Mouse (Mus musculus): ENCODE results near the gene Chchd6.

The Chchd6 gene

GRCm38 (mm10) chr6:89448736-89449135 lies 146.7 kb downstream of the Chchd6 start:
- no peak for DNase-seq

DNA sequence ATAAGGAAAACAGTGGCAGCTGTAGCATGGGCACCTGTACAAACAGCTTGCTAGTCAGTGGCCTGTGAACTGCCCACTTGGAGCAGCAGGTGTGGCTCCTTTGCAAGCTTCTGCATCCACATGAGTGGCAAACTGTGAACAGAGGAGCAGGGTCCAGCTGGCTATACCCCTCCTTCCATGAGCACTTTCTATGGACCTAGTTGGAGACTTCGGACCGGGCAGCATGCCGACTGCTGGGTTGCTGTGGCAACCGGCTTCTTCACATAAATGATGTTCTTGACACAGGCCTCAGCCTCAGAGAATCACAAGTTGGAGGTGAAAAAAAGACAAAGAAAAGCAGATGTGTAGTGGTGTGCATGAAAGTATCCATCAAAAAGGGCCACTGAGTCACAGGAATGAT lies 154.8 kb downstream of the Chchd6 start:
- peak; percentile 54 to 66 for DNase-seq

GRCm38 (mm10) chr6:89431920-89432482 lies 163.5 kb downstream of the Chchd6 start:
- no peak for DNase-seq

DNA sequence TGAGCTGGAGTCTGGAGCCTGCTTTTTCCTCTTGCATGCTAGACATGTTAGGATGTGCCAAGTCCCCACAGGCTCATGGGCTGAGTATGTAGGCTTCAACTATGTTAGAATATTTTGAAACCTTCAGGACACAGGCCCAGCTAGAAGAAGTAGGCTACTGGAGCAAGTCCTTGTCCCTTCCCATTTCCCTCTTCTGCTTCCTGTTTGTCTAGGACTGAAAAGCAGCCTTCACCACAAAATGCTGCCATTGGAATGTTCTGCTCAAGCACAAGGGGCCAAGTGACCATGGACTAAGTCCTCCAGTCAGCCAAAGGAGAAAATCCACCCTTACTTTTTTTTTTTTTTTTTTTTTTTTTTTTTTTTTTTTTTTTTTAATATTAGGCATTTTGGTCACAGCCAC lies 164.7 kb downstream of the Chchd6 start:
- DNase-seq = no peak

DNA sequence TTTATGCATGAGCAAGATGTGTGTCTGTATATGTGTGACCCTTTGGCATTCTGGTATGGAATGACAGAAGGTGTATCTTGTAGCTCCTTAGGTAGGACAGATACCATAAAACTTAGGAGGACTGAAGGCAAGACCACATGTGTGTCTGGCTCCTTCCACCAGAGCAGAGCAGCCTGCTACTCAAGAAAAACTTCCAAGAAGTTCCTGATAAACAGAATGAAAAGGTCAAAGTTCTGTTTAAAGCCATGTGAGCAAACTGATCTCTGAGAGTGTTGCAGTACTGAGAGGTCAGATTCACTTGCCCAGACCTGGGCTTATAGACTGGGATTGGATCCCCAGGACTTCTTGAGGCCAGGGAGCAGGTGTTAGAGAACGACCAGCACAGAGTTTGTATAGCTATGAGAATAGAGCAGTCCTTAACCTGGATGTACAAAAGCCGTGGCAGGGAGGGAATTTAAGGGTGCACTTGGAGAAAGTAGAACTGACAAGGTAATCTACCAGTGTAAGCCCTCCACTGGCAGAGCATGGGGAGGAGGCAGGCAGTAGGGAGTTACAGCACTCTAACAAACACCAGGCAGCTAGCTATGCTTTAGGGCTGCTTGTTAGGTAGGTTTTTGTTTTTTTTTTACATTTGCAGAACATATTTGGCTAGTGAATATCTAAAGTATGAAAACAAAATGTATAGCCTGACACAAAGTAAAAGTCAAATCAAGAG lies 166.6 kb downstream of the Chchd6 start:
- no peak for DNase-seq

DNA sequence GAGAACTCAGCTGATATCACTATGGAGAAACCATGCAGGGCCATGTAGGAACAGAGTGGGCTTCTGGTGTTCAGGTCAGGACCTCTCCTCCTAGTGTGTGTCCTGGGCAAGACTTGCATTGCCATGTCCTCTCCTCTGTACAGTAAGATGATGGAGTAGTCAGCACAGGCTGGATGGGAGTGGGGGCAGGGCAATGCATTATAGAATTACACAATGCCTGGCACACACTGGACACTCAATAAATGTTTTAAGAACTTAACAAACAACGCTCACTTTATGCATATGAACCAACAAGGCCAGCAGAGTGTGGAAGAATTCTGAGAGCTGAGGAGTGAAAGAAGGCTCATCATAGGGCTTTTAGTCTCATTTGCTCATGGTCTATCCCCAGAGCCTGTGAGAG lies 171.0 kb downstream of the Chchd6 start:
- no peak for DNase-seq

- DNase-seq = no peak
Measured at GRCm38 (mm10) chr6:89422621-89423020, 172.8 kb downstream of the Chchd6 start.

- DNase-seq = no peak
Measured at GRCm38 (mm10) chr6:89421922-89422321, 173.5 kb downstream of the Chchd6 start.

GRCm38 (mm10) chr6:89421503-89421902 lies 173.9 kb downstream of the Chchd6 start:
- DNase-seq = no peak

DNA sequence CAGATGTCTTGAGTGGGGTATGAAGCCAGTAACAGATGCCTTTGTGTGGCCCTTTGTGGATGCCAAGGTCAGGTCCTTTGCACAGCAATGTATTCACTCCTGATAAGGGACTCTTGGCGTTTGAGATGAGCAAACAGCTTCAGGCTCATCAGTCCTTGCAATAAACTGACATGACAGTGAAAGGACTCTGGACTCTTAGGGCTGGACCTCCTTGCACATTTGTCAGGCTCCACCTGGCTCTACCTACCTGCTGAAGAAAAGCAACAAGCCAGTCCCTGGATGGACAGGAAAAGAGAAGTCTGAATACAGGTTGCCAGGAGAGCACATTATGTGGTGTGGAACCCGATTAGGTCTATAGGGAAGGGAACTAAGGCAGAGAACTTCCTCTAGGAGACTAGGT lies 174.7 kb downstream of the Chchd6 start:
- DNase-seq = no peak

- DNase-seq = no peak
Measured at GRCm38 (mm10) chr6:89420110-89420509, 175.3 kb downstream of the Chchd6 start.

GRCm38 (mm10) chr6:89419066-89419815 lies 176.2 kb downstream of the Chchd6 start:
- peak; percentile 30 to 31 for DNase-seq

DNA sequence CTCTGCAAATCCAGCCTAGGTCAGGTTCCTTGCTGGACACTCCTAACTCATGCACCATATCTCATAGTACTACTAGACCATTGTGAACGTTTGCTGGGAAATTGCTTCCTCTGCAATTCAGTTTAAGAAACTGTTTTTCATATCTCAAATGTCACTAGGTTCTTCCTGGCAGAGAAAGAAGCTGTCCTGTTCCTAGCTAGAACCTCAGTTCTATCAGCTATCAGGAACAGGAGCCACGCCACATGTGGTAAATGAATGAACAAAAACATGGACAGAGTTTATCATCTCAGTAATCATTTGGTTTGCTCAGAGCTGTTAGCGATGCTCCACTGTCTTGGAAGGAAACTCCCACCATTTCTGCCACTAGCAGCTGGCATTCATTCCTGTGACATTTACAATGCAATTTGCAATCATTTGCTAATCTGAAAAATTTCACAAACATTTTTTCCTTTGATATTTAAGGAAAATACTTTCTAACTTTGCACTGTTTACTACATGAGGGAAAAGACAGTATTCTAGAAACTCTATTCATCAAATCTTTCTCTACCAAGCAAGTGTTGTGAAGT lies 179.3 kb downstream of the Chchd6 start:
- DNase-seq = no peak

DNA sequence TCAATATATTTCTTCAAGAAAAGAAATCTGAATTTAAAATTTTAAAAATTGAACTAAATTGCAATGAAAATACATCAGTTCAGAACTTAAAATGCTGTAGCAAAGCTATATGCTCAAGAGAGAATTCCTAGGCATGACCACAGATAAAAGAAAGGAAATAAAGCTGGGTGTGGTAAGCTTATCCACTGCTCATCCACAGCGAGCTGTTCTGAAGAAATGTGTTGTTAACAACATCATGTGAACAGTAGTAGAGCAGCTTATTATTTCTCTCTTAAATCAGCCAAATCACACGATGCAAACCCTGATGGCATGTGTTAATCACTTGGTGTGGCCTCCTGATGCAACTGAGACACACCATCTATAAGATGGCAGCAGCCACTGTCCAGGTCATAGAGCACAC lies 180.4 kb downstream of the Chchd6 start:
- DNase-seq = no peak

DNA sequence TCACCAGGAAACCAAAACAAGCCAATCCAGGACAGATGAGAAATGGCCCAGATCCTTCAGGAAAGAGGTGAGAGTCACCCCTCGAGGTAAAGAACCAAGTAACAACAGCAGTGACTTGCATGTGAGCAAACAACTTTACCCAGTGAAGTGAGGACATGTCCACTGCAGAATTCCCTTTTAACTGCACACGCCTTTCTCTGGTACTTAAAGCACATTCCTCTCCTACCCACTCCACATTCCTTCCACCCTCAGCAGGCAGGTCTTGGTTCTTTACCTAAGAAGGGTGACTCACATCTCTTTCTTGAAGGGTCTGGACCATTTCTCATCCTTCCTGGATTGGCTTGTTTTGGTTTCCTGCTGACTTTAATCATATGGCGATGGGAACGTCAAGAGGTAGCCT lies 181.3 kb downstream of the Chchd6 start:
- no peak for DNase-seq

- DNase-seq = no peak
Measured at GRCm38 (mm10) chr6:89413481-89413884, 182.0 kb downstream of the Chchd6 start.

- no peak for DNase-seq
Measured at GRCm38 (mm10) chr6:89412562-89412961, 182.9 kb downstream of the Chchd6 start.

- DNase-seq = peak; percentile 19 to 29
Measured at GRCm38 (mm10) chr6:89409041-89409440, 186.4 kb downstream of the Chchd6 start.

DNA sequence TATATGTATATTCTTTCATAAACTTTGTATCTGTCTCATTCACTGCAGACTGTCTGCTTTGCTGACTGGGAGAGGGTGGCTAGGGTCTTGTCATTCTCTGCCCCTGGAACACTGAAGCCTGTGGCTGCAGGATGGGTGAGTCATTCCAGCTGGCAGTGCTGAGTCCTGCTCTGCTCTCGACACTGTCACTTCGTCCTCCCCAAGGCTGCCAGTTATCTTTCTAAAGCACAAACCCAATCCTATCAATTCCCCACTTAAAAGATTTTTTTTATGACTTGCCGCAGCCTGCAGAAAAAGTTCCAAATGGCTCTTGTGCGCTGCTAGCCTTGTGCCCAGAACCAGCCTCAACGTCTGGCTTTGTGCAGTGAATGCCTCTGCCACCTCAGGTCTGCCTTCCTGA lies 187.2 kb downstream of the Chchd6 start:
- DNase-seq = peak in 1 of 2 experiments; percentile 17

- DNase-seq = peak; percentile 27 to 28
Measured at GRCm38 (mm10) chr6:89407247-89407889, 188.1 kb downstream of the Chchd6 start.

GRCm38 (mm10) chr6:89404964-89405363 lies 190.5 kb downstream of the Chchd6 start:
- peak in 1 of 2 experiments; percentile 28 for DNase-seq

- no peak for DNase-seq
Measured at GRCm38 (mm10) chr6:89403257-89404225, 191.9 kb downstream of the Chchd6 start.

All from cerebellum, postnatal 10 days (tissue).